Mouse (Mus musculus): ENCODE results near the gene Dennd6b.

Gene Dennd6b

DNA sequence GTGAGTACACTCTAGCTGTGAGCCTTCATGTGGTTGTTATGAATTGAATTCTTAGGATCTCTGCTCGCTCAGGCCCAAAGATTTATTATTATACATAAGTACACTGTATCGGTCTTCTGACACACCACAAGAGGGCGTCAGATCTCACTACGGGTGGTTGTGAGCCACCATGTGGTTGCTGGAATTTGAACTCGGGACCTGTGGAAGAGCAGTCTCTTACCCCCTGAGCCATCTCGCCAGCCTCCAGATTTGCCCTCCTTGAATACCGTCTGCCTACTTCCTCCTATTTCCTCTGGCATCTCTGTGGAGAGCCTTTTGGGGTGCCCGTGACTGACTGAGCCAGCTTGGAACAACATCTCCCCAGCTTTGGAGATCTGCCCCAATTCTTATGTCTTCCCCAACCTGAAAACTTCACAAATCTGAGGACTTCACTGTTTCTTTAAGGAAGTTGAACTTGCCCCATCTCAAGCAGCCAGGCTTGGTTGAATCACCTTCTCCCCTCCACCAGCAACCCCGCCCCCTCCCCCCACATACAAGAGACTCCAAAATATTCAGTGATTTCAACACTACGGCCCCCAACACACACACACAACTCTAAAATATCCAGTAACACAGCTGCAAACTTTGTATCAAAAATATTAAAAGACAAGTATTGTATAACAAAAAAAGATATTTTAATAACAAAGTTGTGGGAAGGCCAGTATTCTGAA lies 14.6 kb downstream of the Dennd6b start:
- no peak for DNase-seq

- peak; percentile 87 for DNase-seq
Observed at GRCm38 (mm10) chr15:89180571-89181229, 15.6 kb downstream of the Dennd6b start, which contains the start of gene Plxnb2. Plxnb2 (minus strand) TSS chr15:89180788.

DNA sequence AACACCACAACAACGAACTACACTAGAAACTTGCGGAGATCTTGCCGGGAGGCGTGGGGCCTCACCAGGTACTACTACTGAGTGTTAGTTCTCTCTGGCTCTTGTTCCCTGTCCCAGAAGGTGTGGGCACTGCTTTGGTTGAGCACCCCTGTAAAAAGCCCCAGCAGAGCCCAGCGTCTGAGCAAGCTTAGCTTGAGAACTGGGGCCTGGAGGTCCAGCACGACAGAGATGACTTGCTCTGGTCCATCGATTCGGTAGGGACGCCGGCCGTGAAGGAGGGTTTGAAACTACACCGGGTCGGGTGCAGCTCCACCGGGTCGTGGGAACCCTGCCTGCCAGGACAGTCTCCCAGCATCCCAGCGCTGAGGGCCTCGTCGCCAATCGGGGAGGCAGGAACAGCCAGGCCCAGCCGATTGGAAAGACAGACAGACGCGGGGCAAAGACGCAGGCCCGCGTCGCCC lies 16.2 kb downstream of the Dennd6b start:
- DNase-seq: no peak

DNA sequence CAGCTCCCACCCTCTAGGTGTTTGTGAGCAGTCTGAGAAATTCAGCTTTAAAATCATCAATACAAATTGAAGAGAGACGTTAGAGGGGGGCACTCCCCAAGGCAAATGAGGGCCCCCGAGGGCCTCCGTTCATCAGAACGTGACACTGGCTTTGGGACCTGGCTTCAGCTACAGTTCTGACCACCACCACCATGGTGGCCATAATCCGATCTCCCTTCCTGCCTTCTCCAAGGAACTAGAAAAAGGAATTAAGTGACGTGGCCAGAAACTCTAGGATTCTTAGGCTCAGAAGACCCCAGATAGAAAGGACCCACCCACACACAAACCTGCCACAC lies 16.7 kb downstream of the Dennd6b start:
- no peak for DNase-seq

GRCm38 (mm10) chr15:89178954-89179629 lies 17.2 kb downstream of the Dennd6b start:
- peak; percentile 96 for DNase-seq

- DNase-seq: no peak
Observed at GRCm38 (mm10) chr15:89178260-89178860, 17.9 kb downstream of the Dennd6b start.

DNA sequence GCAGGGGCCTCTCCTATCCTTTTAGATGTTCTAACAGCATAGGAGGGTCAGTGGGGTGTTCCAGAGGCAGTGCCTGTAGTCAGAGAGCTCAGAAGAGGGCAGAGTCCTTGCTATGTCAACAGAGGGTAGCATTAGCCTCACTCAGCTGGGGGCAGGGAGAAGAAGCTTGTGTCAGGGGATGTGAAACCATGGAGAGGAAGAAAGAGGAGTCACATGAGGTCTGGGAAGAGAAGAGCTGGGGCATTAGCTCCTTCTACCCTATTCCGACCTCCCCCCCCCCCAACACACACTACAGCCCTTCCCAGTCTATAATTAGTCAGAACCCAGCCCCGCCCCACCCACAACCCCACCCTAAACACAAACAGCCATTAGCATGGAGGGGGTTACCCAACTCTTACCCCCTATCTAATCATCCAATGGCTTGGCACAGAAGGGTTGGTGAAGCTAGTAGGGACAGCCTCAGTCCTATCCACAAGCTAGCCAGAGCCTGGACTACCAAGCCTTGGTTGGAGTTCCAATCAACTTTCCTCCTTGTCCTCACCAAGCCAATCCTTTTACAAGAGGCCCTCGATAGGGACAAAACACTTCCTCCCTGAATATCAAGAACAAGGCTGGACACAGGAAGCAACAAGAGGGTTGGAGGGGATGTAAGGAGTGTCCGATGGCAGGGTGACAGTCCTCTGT lies 18.6 kb downstream of the Dennd6b start:
- peak; percentile 62 for DNase-seq

DNA sequence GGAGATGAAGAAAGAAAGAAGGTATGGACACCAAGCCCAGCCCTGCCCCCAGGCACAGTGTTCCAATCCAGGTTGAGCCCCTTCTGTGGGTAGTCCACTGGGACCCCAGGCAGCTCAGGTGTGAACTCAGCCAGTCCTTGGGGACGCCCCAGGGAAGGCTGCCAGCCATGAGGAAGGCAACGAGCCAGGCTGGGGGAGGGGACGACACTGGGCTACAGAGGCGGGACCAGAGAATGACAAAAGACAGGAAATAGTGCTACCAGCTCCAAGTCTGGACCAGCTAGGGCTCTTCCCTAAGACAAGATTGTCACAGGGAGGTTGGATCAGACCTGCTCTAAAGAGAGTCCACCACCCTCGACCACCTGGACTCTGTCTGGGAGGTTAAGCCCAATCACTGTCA lies 19.2 kb downstream of the Dennd6b start:
- DNase-seq: peak; percentile 92

DNA sequence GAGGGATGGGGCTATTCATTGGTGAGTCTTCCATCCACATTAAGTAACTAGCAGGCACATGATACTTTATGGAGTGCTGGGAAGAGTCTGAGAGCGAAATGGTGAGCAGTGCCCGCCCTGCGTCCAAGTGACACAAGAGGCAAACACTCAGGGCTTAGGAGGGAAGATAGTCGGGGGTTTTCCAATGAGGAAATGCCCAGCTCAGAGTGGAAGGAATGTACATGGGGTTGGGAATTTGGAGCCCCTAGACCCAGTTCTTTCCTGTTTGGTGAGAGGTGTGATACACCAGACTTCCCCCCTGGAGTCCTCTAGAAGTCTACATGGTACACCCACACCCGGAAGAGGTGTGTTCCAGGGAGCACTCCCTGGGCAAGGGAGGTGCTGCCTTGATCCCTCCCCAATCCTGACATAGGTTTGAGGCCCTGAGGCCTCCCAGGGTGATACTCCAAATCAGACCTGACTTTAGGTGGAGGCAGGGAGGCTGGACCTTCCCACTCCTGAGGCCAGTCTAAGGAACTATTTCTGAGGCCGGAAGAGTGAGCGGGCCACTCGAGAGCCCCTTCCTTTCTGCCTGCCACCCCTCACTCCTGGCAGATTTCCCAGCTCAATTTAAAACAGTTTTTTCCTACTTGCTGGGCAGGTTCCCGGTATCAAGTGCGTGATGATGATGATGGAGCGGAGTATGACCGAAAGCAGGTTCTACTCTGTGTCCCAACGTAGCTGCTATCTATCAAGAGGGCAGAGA lies 20.7 kb downstream of the Dennd6b start:
- DNase-seq: no peak

DNA sequence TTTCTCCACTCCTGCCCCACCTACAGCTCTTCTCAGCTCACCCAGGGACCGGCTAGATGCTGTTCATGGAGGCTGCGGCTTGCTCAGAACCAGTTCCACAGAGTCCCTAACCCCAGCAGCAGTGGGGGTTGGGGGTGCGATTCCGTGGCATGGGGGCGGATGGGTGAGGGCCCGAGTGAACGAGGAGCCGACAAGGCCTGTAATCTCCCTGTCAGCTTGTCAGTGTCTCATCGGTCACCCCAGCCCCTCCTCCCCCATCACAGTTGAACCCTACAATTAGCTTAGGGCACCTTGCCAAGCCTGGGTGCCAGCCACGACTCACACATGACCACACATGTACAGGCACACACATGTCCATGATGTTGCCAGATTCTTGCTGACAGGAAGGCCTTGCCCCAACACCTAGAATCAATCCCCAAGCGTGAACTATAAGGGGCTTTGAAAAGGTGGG lies 21.4 kb downstream of the Dennd6b start:
- peak; percentile 59 for DNase-seq

GRCm38 (mm10) chr15:89173906-89174214 lies 22.4 kb downstream of the Dennd6b start:
- DNase-seq: peak; percentile 94

DNA sequence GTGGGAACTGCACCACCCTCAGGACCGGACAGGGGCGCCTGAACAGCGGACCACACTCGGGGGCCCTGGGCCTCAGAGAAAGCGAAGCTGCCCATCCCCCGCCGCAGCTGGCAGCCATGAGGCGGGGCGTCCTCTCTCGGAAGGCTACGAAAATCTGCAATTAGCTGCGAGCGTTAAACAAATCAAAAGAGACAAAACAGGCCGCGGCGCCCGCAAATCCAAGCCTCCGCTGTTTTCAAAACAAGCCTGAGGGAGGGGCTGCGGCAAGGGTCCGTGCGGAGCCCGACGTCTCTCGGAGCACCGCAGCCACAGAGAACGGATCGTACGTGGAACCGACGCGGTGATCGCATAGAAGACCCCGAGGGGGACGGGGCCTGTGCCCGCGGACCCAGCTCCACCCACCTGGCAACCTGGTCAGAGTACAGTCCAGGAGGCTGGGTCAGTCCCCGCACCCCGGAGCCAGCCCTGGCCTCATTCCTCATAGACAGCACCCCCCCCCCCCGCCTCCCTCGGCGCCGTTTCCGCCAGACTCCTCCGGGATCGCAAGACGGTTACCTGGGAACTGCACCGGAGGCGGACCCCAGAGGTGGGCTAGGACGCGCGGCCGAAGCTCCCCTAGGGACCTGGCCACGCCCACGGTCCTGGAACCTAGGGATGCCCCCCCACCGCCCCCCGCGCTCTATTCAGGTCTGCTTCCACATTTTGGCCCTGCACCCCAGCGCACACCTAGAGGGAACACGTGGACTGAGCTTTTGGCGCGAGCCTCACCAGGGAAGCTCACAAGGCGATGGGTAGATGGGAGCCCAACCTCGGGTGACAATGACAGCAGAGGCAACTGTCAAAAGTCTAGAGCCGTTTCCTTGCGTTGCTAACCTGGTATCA lies 23.0 kb downstream of the Dennd6b start:
- DNase-seq: peak; percentile 77

- DNase-seq: no peak
Observed at GRCm38 (mm10) chr15:89172276-89172935, 23.9 kb downstream of the Dennd6b start.

- no peak for DNase-seq
Observed at GRCm38 (mm10) chr15:89171526-89172051, 24.7 kb downstream of the Dennd6b start.

DNA sequence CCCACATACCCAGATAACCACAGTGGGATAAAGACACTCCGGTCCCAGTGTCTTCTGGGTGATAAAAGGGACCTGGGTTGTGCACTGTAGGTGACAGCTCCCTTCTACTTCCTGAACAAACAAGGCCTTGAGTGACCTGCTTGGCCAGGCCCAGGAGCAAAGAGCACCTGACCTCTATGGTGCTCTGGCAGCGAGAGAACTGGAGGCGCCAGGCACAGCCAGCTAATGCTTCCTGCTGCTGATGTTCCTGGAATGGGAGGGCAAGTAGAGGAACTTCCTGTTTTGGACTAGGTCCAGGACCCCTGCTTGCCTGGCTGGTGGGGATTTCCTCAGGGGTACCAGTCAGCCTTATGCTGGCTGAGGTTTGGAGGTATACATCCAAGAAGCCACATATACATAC lies 26.2 kb downstream of the Dennd6b start:
- DNase-seq: peak; percentile 86

- peak; percentile 97 for DNase-seq
Observed at GRCm38 (mm10) chr15:89169431-89169830, 26.9 kb downstream of the Dennd6b start.

DNA sequence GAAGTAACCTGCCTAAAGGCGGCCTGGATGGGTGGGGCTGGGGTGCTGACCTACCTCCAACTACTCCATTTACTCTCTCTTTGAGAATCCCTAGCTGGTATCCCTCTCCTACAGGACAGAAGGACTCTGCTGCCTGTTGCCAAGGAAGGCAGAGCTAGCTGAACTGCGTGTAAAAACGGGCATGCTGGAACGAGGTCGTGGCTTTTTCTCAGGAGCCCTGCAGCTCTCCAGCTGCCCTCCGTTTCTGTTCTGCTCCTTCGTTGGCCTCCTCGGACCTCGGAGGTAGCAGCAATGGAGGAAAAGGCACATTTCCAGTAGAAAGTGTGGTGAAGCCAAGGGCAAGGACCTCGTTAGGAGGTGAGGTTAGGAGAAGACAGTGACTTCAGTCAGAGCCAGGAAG lies 27.4 kb downstream of the Dennd6b start:
- no peak for DNase-seq

DNA sequence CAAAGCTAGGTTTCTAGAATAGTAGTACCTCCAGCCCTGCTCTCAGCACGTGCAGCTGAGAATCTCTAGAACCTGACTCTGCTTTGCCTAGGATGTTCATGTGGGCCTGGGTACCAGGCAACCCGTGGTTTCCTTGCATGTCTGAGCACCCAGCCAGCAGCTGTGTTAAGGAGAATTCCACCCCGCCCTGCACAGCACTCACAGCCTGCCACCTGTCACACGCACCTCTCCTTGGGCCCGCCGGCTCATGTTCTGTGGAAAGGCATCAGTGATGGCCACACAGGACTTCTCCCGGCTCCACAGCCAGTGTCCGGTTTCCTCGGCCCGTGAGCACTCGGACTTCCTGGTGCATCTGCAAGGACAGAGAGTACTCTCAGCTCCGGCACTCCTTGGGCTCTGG lies 30.8 kb downstream of the Dennd6b start:
- no peak for DNase-seq

DNA sequence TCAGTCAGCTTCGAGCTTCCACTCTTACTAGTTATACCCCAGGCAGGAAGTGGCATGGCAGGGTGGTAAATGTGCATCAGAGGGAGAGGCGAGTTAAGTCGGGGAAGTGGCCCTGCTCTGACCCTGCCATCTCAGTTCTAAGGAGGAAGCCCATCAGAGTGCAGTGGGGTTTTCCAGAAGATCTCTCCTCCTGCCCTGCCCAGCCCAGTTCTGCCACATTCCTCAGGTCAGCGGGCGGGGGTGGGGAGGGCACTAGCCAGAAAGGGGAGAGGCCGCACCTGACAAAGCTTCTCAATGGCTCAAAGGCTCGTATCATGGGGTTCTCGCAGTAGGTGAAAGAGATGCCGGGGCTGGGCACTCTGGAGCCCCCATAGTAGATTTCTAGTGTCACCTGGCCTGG lies 34.9 kb downstream of the Dennd6b start:
- DNase-seq: no peak

GRCm38 (mm10) chr15:89158516-89158915 lies 37.8 kb downstream of the Dennd6b start:
- no peak for DNase-seq
